In genomic region chr6:7858586-7858985, GRCm38 (mm10) we compare ENCODE assay signal across 23 mouse cellular contexts. TPM values are rescaled to one million over a fixed set of nuclear protein-coding genes. Genes with fewer than 3 reads are reported as not detected.
DNase-seq lines count a peak whose midpoint lies in the region; ATAC-seq lines count a peak whose summit lies in the region.
"Had no signal": no experiment of that assay in that cellular context is flagged by ENCODE, and none has a peak within 500 bp of the region (broad histone marks: within the 10 kb centered on the region; RNA-seq: fewer than 3 reads in every experiment).

No protein-coding gene starts in this region.

- H3K36me3 ChIP-seq in heart, embryonic 16.5 days (ENCODE audit: control insufficient read depth, insufficient read depth): no peaks in the 10 kb centered on the region
- no peaks in the 10 kb centered on the region for H3K36me3 ChIP-seq in hindbrain, embryonic 16.5 days (ENCODE audit: control insufficient read depth, insufficient read depth, low read length)
- H3K36me3 ChIP-seq: forebrain, embryonic 15.5 days; limb, embryonic 15.5 days; midbrain, embryonic 15.5 days had no signal

- 64% methylated on average over 5 of the region's 5 CpGs for WGBS in heart, embryonic 16.5 days
- 88% methylated on average over 5 of the region's 5 CpGs for WGBS in hindbrain, embryonic 16.5 days

- intact Hi-C loops in heart, postnatal 25 days (cut with DNase I): no loop called here

- peak; percentile 4 for DNase-seq in adrenal gland, postnatal 14 days
- no peak for DNase-seq in adrenal gland, postnatal 36 days
- DNase-seq in heart, postnatal 25 days (ENCODE audit: low spot score): no peak
- DNase-seq in 3T3-L1 (ENCODE audit: low read depth, low spot score) (peak; percentile 74), NIH3T3 (ENCODE audit: low read depth) (peak; percentile 37)
- no peak for DNase-seq in embryo, embryonic 9.5 days (ENCODE audit: extremely low spot score)
- DNase-seq: cerebellum, adult 2 months; cerebellum, postnatal 14 days; kidney, adult 9 months; kidney, postnatal 10 days; lung, adult 2 months; lung, postnatal 10 days; right cerebral cortex, postnatal 25 days; spleen, adult 18-20 months; thymus, postnatal 14 days had no signal

- no peaks in the 10 kb centered on the region for H3K9me3 ChIP-seq in heart, embryonic 16.5 days (replicated peaks; ENCODE audit: control insufficient read depth, low read length)
- no peaks in the 10 kb centered on the region for H3K9me3 ChIP-seq in hindbrain, embryonic 16.5 days (ENCODE audit: control insufficient read depth, low read length)
- H3K9me3 ChIP-seq: forebrain, embryonic 15.5 days; limb, embryonic 10.5 days; limb, embryonic 15.5 days; midbrain, embryonic 15.5 days had no signal

- no peak overlapping the region for H3K4me3 ChIP-seq in heart, embryonic 16.5 days (ENCODE audit: low read length)
- H3K4me3 ChIP-seq in hindbrain, embryonic 16.5 days (ENCODE audit: low read length): no peak overlapping the region
- H3K4me3 ChIP-seq: forebrain, embryonic 15.5 days; limb, embryonic 10.5 days; limb, embryonic 15.5 days; midbrain, embryonic 15.5 days had no signal

- H3K27ac ChIP-seq in heart, embryonic 16.5 days (ENCODE audit: low read length): 0 out of 2 replicates have a peak overlapping the region, but pooled peaks have one; percentile 40
- no peak overlapping the region for H3K27ac ChIP-seq in hindbrain, embryonic 16.5 days (ENCODE audit: low read depth, low read length)
- H3K27ac ChIP-seq: forebrain, embryonic 15.5 days; limb, embryonic 10.5 days; limb, embryonic 15.5 days; macrophage; midbrain, embryonic 15.5 days had no signal

- H3K9ac ChIP-seq in heart, embryonic 16.5 days (ENCODE audit: low read length): no peak overlapping the region
- no peak overlapping the region for H3K9ac ChIP-seq in hindbrain, embryonic 16.5 days (ENCODE audit: low read depth, low read length)
- H3K9ac ChIP-seq: forebrain, embryonic 15.5 days; limb, embryonic 15.5 days; midbrain, embryonic 15.5 days had no signal

- no peaks in the 10 kb centered on the region for H3K27me3 ChIP-seq in heart, embryonic 16.5 days (ENCODE audit: control insufficient read depth, insufficient read depth, low read length)
- H3K27me3 ChIP-seq in hindbrain, embryonic 16.5 days (replicated peaks; ENCODE audit: control insufficient read depth, insufficient read depth, low read length): no peaks in the 10 kb centered on the region
- H3K27me3 ChIP-seq: forebrain, embryonic 15.5 days; limb, embryonic 15.5 days; midbrain, embryonic 15.5 days had no signal

- no peak overlapping the region for H3K4me2 ChIP-seq in heart, embryonic 16.5 days (ENCODE audit: low read depth, low read length)
- H3K4me2 ChIP-seq in hindbrain, embryonic 16.5 days (ENCODE audit: low read length): no peak overlapping the region
- H3K4me2 ChIP-seq: forebrain, embryonic 15.5 days; limb, embryonic 15.5 days; midbrain, embryonic 15.5 days had no signal

- H3K4me1 ChIP-seq in heart, embryonic 16.5 days (ENCODE audit: control insufficient read depth, insufficient read depth, low read length): peaks cover 39% of the 10 kb centered on the region
- H3K4me1 ChIP-seq in hindbrain, embryonic 16.5 days (ENCODE audit: control insufficient read depth, insufficient read depth, low read depth, low read length): no peaks in the 10 kb centered on the region; the same call in 1 of the 2 replicates
- H3K4me1 ChIP-seq: limb, embryonic 10.5 days; midbrain, embryonic 15.5 days had no signal

- ATAC-seq in heart, embryonic 16.5 days (replicated peaks; ENCODE audit: extremely low read depth, insufficient read depth, low FRiP score): no peak
- ATAC-seq in hindbrain, embryonic 16.5 days: no peak
- ATAC-seq: forebrain, embryonic 15.5 days; intestine, postnatal 0 days; midbrain, embryonic 15.5 days had no signal

RNA-seq across cellular contexts. Expression of gene C1galt1, which starts 13.9 kb away (rescaled TPM):
- total RNA-seq in adrenal gland, postnatal 14 days (2021): 30.3 and 30.7 TPM in 2 replicates
- 10 to 100 TPM; 24.4 to 54.9 TPM for total RNA-seq in adrenal gland, postnatal 36 days (2021)
- polyA plus RNA-seq in heart, embryonic 16.5 days (2015; fragmentation: Nextera tagmentation; extraction: Ambion mirVana): 2.6 and 2.9 TPM in 2 replicates
- 10 to 100 TPM; 14.6 to 16.2 TPM for total RNA-seq in heart, postnatal 25 days (2021)
- 1.5 and 1.6 TPM in 2 replicates for polyA plus RNA-seq in hindbrain, embryonic 16.5 days (2015; fragmentation: Nextera tagmentation; extraction: Ambion mirVana)

Comparison
In these comparisons a context has a peak if more than half of its experiments do, and no peak if none do; other contexts are left out.
1. DNase-seq: peak in adrenal gland, postnatal 14 days (single experiment), 3T3-L1 (single experiment) and NIH3T3 (single experiment); none in adrenal gland, postnatal 36 days (0 of 2), heart, postnatal 25 days (single experiment) and embryo, embryonic 9.5 days (single experiment).